Comparison of ENCODE assay signal across 13 mouse cellular contexts in genomic region chr13:95120570-95120969, GRCm38 (mm10).
"Had no signal": no experiment of that assay in that cellular context is flagged by ENCODE, and none has a peak within 500 bp of the region (broad histone marks: within the 10 kb centered on the region; RNA-seq: fewer than 3 reads in every experiment).

No protein-coding gene starts in this region.

- H3K27me3 ChIP-seq: liver, embryonic 13.5 days; neural tube, embryonic 12.5 days had no signal

- H3K4me3 ChIP-seq: liver, embryonic 13.5 days; myocyte; neural tube, embryonic 12.5 days had no signal

- ATAC-seq: intestine, postnatal 0 days had no signal

- H3K9ac ChIP-seq: liver, embryonic 13.5 days; neural tube, embryonic 12.5 days had no signal

- H3K27ac ChIP-seq: liver, embryonic 13.5 days; neural tube, embryonic 12.5 days had no signal

- H3K4me2 ChIP-seq: liver, embryonic 13.5 days; midbrain, embryonic 11.5 days; neural tube, embryonic 12.5 days had no signal

- DNase-seq: layer of hippocampus, adult 9-11 months; layer of hippocampus, postnatal 36 days; liver, embryonic 13.5 days; lung, adult 2 months; lung, postnatal 14 days; lung, postnatal 4 days; midbrain, embryonic 14.5 days; thymus, adult 18-20 months; thymus, postnatal 36 days had no signal

- H3K9me3 ChIP-seq: liver, embryonic 13.5 days; neural tube, embryonic 12.5 days had no signal

- H3K36me3 ChIP-seq: liver, embryonic 13.5 days; neural tube, embryonic 12.5 days had no signal

- H3K4me1 ChIP-seq: liver, embryonic 13.5 days; neural tube, embryonic 12.5 days had no signal
